Mouse (Mus musculus) c-Kit-positive CD71-negative TER-119-negative erythroid progenitor cells, embryonic 14.5 days (primary cell): ENCODE measurements around the gene Frs2.
"Not testable (repeated sequence)": the region's sequence is repeated elsewhere in the genome, so short reads cannot be mapped to it uniquely, and the experiment has no call there.

Source experiments
- DNase-seq: peaks from one replicate; pipeline ENCODE4 v3.0.0-alpha.2; 2013; ENCODE audit warnings: low read depth

Frs2 gene

DNA sequence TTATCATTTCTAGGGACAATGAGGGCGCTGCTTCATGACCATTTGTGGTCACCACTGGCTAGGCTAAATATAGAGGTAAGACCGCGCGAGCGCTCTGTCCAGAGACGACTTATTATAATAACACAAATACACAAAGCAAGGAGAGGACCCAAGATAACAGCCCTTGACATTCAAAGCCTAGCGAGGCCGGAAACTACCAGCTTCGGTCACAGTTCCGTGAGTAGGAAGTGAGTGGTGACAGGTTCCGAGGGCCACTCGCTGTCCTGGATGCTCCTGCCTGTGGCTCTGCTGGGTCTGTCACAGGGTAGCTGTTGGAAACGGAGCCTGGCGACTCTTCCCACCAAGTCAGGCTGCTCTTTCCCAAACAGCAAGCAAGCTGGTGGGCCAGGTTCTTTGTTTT is 106.0 kb downstream of the Frs2 start:
- no peak for DNase-seq

GRCm38 (mm10) chr10:117040355-117040754 is 108.0 kb downstream of the Frs2 start:
- DNase-seq = no peak

DNA sequence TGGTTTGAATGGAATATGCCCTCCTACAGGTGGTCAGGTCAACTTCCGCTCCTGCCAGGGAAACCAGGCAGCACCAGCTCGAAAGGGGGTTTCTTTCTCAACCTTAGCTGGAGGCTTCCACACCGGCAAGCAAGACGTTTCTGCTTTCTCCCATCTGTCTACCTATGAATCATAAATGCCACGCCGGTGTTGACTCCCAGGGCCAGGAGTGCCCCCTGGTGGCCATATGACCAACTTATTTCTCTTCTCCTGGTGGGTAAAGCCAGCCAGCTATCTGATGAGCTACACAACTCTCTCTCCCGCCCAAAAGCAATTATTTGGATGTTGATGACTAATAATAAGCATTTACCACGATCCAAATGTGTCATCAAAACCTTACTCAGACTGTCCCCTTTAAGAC is 114.5 kb downstream of the Frs2 start:
- peak; percentile 84 for DNase-seq

- DNase-seq = no peak
Measured at GRCm38 (mm10) chr10:117031160-117031559, 117.2 kb downstream of the Frs2 start.

GRCm38 (mm10) chr10:117026176-117026575 is 122.2 kb downstream of the Frs2 start:
- DNase-seq = no peak

DNA sequence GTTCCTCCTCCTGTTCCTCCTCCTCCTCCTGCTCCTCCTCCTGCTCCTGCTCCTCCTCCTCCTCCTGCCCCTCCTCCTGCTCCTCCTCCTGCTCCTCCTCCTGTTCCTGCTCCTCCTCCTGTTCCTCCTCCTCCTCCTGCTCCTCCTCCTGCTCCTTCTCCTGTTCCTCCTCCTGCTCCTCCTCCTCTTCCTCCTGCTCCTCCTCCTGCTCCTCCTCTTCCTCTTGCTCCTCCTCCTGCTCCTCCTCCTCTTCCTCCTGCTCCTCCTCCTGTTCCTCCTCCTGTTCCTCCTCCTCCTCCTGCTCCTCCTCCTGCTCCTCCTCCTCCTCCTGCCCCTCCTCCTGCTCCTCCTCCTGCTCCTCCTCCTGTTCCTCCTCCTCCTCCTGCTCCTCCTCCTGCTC is 122.6 kb downstream of the Frs2 start:
- not testable (repeated sequence) for DNase-seq

- no peak for DNase-seq
Measured at GRCm38 (mm10) chr10:117023693-117024092, 124.6 kb downstream of the Frs2 start.

DNA sequence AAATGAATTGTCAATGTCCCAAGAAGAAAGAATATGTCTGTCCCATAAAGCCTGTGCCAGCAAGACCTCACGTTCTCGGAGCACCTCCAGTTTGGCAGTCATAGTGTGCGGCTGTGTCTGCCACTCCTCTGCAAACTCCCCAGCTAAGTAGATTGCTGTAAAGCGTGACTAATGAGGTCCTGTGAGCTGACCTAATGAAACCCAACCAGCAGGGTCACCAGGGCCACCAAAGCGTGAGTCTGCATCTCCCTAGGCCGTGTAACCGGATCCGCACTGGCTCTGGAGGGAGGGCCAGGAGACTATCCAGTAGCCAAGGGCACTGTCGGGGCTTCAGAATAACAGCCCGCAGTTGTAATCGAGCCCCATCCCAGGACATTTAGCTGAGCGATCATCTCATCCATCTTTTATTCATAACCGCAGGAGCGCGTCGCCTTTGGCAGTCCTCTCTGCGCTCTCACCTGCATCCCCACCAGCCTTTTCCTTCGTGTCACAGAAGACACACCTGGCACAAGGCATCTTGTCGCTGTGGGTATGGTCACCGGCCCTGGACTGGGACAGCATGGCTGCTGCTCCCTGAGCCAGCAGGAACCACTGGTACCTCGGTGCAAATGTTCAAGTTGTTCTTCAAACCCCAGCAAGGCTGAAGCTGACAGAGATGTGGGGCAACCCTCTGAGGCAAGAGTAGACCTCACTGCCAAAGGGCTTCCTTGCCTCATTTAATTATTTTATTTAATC is 127.1 kb downstream of the Frs2 start:
- DNase-seq = no peak
